Mouse (Mus musculus) ES-CJ7 (cell line): ENCODE measurements around the gene Ager.
A peak's percentile ranks its signal among the peaks of the same experiment; 100 is the strongest.

Source experiments
- DNase-seq: peaks from one replicate; pipeline ENCODE4 v3.0.0; 2011; ENCODE audit warnings: low read depth, low spot score

Ager gene

DNA sequence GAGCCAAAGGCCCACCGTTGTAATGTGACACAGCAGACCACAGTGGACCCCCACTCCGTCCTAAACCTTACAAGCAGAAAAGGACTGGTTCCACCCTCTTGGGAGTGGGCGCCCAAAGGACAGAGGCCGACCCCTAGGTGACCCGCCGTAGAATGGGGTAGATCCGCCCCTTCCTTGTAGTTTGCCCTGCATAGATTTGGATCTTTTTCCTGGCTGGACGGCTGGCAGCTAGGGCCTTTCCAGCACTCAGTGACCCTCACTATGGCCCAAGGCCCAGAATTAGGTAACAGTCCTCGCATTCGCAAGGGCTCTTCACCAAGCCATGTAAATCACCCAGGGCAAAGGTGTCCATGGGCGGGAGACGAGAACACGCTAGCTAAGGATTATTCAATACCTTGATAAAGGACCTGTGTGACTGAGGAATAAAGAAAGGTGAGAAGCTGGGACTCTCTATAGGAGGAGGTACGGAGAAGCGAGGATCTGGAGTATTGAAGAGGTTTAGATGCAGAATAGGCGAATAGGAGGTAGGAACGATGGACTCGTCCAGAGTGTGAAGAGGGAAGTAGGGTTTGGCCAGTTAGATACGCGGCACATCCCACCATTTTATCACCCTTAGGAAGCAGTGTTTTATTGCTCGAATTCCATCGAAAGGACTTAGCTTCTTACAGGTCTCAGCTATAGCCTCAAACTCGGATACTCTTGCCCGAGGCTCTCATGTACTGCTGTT, 7.0 kb downstream of the Ager start:
- DNase-seq, result no peak

- peak; percentile 94 for DNase-seq
Measured at GRCm38 (mm10) chr17:34605609-34606008, 7.9 kb downstream of the Ager start.

DNA sequence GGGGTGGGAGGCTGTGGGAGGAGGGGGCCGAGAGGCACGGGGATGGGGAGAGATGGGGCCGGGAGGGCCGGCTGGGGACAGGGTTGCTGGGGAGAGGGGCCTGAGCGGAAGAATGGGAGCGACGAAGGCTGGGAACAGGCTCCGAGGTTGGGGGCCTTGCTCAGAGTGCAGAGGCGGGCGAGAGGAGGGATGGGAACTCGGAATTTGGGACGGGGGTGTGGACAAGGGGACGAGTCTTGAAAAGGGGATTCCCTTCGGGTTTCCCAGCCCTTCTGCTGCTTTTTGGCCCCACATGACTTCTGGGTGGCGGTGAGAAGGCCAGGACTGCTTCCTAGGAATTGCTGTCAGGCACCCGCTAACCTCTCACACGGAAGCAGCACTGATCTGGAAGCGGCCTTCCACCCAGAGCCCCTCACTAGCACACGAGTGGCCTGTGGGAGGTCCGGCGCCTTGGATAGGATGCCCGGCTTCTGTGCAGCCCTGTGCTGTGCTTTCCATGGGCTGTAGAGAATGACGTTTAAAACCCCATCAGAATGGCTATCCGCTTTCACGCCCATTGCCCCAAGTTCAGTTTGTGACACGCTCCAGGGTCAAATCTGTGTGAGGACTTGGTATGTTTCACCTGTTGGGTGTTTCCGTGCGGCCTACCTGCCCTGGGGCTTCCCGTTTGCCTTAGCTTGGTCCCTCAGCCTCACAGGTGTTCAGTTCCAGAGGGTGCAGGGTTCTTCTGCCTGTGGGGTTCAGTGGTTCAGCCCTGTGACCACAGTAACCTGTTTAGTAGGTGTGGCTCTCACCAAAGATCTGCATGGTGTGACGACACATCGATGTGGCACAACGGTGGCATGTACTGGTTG, 8.8 kb downstream of the Ager start:
- no peak for DNase-seq

DNA sequence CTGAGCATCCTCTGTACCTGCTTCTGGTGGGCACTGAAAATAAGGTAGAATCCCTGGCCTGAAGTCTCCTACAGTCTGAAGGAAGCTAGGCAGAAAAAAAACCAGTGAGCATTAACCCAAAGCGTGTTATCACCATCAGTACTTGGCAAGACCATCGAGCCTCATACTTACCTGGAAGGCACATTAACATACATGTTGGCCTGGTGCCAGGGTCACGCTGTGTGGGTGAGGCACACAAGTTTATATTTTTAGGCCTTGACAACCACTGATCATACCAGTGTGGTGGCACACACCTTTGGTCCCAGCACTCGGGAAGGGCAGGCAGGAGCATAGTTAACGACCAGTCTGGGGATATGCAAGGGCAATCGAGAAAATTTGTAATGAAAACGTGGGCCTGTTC, 10.3 kb downstream of the Ager start:
- no peak for DNase-seq

- DNase-seq, result no peak
Measured at GRCm38 (mm10) chr17:34611050-34611449, 13.4 kb downstream of the Ager start.

- DNase-seq, result no peak
Measured at GRCm38 (mm10) chr17:34613054-34613645, 15.5 kb downstream of the Ager start.

DNA sequence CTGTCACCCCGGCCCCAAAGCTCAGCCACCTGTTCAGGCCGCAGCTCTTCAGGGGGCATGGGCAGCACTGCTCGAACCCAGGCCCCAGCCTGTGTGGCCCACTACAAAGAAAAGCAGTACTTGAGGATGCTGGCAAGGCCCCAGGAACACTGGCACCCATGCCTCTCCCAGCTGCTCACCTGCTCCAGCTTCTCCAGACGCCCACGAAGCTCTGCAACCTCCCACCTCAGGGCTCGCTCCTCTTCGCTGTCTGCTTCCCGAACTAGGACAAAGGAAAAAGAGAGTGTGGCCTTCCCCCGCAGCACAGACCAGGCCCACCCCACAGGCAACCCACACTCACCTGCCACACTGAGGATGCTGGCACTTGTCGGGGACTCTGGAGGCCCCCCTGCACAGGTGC, 16.2 kb downstream of the Ager start:
- no peak for DNase-seq

DNA sequence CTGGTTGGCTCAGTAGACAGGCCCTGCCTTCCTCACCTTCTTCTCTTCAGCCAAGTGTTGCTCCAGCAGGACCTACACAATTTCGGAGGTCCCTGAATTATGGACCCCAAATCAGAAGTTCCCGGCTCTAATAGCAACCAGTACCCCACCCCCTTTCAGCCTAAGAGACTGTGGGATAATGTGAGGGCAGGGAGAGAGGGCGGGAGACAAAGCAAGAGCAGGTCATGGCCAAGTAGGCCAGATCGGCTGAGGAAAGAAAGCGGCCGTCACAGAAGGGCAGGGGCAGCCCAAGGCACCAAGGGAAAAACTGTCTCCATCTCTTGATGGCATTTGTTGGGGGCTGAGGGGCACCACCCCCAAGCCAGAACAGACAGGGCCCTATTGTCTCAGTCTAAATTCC, 18.2 kb downstream of the Ager start, which contains the start of gene Egfl8:
Gene Egfl8 (minus strand): TSS at position 101 of the 400 bp plus-strand sequence.
- DNase-seq, result no peak

GRCm38 (mm10) chr17:34618999-34619398, 21.3 kb downstream of the Ager start:
- DNase-seq, result peak; percentile 80

DNA sequence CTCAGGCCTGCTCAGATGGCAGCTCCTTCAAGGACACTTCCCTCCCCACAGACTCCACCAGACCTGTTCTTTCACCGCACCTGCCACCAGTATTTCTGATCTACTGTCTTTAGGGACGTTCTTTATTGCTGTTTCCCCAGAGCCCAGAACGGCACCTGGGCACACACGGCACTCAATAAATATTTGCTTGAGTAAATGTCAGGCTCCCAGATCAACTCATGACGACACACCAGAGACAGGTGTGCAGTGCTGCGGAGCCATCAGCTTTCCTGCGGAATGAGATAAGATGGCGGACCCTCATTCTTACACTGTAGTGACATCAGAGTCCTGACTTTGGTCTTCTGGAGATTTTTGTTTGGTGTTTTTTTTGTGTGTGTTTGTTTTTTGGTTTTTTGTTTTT, 23.3 kb downstream of the Ager start:
- DNase-seq, result no peak

DNA sequence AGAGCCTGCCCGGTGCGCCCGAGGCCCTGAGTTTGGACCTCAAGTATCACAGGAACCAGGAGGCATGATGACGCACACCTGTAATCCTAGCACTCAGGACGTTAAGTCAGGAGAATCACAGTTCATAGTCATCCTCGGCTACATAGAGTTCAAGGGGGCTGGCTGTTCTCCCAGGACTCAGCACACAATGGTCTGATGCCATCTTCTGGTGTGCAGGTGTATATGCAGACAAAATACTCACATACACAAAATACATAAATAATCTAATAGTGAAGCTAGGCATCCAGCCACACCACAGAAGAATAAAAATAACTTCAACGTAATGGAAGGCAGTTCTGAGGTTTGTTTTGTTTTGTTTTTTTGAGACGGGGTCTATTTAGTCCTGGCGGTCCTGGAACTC, 25.5 kb downstream of the Ager start:
- DNase-seq, result peak; percentile 41

GRCm38 (mm10) chr17:34624981-34625380, 27.3 kb downstream of the Ager start:
- no peak for DNase-seq

GRCm38 (mm10) chr17:34626062-34626772, 28.6 kb downstream of the Ager start:
- no peak for DNase-seq

DNA sequence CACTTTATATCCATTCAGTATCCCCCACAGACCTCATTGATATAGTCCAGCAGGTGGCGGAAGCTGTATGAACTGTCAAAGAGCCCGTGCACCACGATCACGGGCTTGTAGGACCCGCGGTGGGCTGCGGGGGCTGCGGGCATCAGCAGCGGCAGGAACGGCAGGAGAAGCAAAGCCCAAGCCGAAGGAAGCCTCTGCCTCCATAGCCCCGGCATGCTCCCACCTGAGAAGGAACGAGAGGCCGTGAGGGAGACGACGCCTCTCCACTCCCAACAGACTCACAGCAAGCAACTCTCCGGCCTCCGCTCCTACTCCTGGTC, 29.1 kb downstream of the Ager start:
- DNase-seq, result peak; percentile 53

- DNase-seq, result peak; percentile 83
Measured at GRCm38 (mm10) chr17:34627093-34627942, 29.7 kb downstream of the Ager start.

GRCm38 (mm10) chr17:34627943-34628643, 30.4 kb downstream of the Ager start, which contains the start of gene Ppt2:
Ppt2 (minus strand) TSS chr17:34628510.
- no peak for DNase-seq

DNA sequence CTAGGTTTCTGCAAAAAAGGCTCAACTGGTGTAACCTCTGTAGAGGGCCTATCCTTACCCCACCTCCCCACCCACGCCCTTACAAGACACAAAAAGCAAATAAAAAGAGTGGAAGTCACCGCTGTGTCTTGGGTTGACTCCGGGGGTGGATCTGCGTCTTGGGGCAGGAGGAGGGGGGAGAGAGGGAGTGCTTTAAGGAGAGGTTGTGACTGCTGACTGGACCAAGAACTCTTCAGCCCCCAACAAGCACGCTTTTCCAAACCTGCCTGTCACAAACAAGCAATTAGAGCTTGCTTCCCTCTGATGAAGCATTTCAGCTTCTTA, 30.9 kb downstream of the Ager start:
- DNase-seq, result no peak

DNA sequence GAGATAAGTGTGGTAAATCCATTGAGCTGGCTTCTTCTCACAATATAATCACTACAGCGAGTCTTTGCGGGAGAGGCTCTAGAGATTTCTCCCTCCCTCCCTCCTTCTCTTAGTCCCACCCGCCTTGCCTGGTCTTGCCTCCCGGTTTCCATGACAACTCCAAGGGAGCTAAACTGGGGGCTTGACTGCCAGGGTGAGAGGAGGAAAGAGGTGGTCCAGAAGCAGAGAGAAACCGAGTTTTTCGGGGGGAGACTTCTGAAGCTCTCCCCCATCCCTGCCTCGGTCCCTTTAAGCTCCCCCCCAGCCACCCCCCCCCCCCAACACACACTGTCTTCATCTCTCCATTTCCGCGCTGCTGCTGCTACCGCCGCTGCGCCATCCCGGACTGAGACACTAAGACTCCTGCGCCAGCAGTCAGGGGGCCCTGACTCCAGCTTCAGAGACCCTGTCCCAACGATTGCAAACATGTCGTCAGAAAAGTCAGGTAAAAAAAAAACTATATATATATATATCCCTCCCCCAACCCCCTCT, 31.6 kb downstream of the Ager start, which contains the start of gene Prrt1:
Gene Prrt1 (plus strand): TSS at position 313 of the 531 bp plus-strand sequence.
- peak; percentile 40 for DNase-seq

DNA sequence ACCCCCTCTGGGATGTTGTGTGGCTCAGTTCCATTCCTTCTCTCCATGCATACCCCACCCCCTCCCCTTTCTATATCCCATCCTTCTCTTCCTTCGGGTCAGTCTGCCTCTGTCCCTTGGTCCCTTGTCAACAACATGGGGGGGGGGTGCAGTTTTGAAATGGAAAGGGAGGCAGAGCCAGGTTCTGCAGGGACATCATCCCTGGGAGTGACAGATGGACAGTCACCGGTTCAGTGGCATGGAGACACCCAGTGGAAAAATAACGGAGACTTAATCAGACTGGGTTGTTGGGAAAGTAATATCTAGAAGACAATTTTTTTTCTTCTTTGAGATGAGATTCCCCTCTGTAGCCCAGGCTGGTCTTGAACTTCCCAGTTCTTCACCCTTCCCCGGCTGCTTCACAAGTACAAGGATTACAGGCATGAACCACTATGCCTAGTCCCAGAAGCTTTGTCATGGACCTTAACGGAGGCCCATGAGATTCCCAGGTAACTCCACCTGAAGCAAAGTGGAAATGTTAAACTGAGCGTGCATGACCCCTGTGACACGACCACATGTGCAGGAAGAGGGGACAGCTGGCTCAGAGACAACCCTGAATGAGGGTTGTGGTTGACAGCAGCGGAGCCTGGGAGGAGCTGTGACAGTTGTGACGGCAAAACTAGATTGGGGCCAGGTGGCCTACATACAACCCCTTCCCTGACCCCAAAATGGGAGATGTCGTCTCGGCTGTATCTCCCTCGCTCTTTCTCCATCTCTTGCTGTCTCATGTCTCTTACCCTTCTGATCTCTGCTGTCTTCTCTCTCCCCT, 32.3 kb downstream of the Ager start:
- DNase-seq, result no peak
